15 mouse cellular contexts compared by ENCODE assay signal in the genomic region with DNA sequence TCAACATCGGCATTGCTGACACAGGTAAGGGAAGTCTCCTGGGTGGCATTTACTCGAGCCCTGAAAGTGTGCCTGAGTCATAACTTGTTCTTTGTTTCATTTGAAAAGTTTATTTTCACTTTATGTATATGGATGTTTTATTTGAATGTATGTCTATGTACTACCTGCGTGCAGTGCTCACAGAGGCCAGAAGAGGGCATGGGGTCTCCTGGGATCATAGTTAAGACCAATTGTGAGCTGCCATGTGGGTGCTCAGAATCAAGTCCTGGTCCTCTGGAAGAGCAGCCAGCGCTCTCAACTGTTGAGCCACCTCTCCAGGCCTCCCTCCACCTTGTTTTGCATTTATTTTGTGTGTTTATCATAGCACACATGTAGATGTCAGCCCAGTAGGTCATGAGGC. TPM values are rescaled to one million over a fixed set of nuclear protein-coding genes. Genes with fewer than 3 reads are reported as not detected.
A peak's percentile ranks its signal among the peaks of the same experiment; 100 is the strongest.
DNase-seq lines count a peak whose midpoint lies in the region; ATAC-seq and TF ChIP-seq lines count a peak whose summit lies in the region.
"Had no signal": no experiment of that assay in that cellular context is flagged by ENCODE, and none has a peak within 500 bp of the region (broad histone marks: within the 10 kb centered on the region; RNA-seq: fewer than 3 reads in every experiment).

No protein-coding gene starts in this region.

- no peak for TF ChIP-seq RAD21 in CH12.LX (IDR thresholded peaks at IDR 0.05; ENCODE audit: low read depth, low read length)

- no peak overlapping the region for H3K4me2 ChIP-seq in heart, embryonic 11.5 days
- no peak overlapping the region for H3K4me2 ChIP-seq in liver, embryonic 14.5 days (ENCODE audit: low read depth)
- no peak overlapping the region for H3K4me2 ChIP-seq in liver, embryonic 11.5 days
- H3K4me2 ChIP-seq in CH12.LX (ENCODE audit: insufficient read depth, low read depth, poor library complexity, severe bottlenecking): no peak overlapping the region
- H3K4me2 ChIP-seq: forebrain, embryonic 13.5 days; limb, embryonic 13.5 days had no signal

- in situ Hi-C loops in CH12.LX (cut with MboI; ENCODE audit: low pct_ligation_motif_present, low pct_unique_long_range_greater_than_20kb, low sequenced_read_pairs): no loop called here

- H3K4me1 ChIP-seq in heart, adult 2 months (ENCODE audit: control insufficient read depth, insufficient read depth, low read length): no peaks in the 10 kb centered on the region
- no peaks in the 10 kb centered on the region for H3K4me1 ChIP-seq in heart, embryonic 11.5 days (ENCODE audit: control insufficient read depth, insufficient read depth, low read length)
- peaks cover 0 to 3% of the 10 kb centered on the region in 2 experiments; a peak in 1 of 4 replicates for H3K4me1 ChIP-seq in liver, embryonic 14.5 days (replicated peaks; ENCODE audit: control insufficient read depth in 2 of 2, insufficient read depth in 2 of 2, low read length in 1 of 2)
- H3K4me1 ChIP-seq in liver, embryonic 11.5 days (replicated peaks; ENCODE audit: control insufficient read depth, insufficient read depth, low read length): no peaks in the 10 kb centered on the region
- no peaks in the 10 kb centered on the region for H3K4me1 ChIP-seq in CH12.LX (ENCODE audit: control insufficient read depth in 1 of 2, insufficient read depth in 2 of 2)
- H3K4me1 ChIP-seq: forebrain, embryonic 13.5 days; limb, embryonic 13.5 days had no signal

- peak; percentile 33 for TF ChIP-seq CTCF in heart, adult 2 months (IDR thresholded peaks at IDR 0.05)
- TF ChIP-seq CTCF in liver, embryonic 14.5 days (IDR thresholded peaks at IDR 0.05; ENCODE audit: low read depth): peak; percentile 35; the same call in 1 of the 2 replicates
- 0 out of 4 replicates have a peak, but pooled peaks of 1 of the 2 experiments have one; percentile 13 for TF ChIP-seq CTCF in CH12.LX (conservative IDR thresholded peaks at IDR 0.05 in 1 of 2, IDR thresholded peaks at IDR 0.05 in 1 of 2; ENCODE audit: low read depth in 2 of 2, low read length in 2 of 2)

- no peaks in the 10 kb centered on the region for H3K9me3 ChIP-seq in heart, embryonic 11.5 days (replicated peaks; ENCODE audit: control insufficient read depth, low read length)
- no peaks in the 10 kb centered on the region for H3K9me3 ChIP-seq in liver, embryonic 14.5 days (ENCODE audit: control insufficient read depth, low read length)
- no peaks in the 10 kb centered on the region for H3K9me3 ChIP-seq in liver, embryonic 11.5 days (ENCODE audit: control insufficient read depth, low read length)
- H3K9me3 ChIP-seq in CH12.LX (replicated peaks; ENCODE audit: low read length): peaks cover 5% of the 10 kb centered on the region
- H3K9me3 ChIP-seq: forebrain, embryonic 13.5 days; megakaryocyte, embryonic 14.5 days had no signal

- no peak for TF ChIP-seq POLR2A in heart, adult 2 months (IDR thresholded peaks at IDR 0.05; ENCODE audit: insufficient read depth, low read depth, low read length)
- TF ChIP-seq POLR2A in CH12.LX (IDR thresholded peaks at IDR 0.05; ENCODE audit: low read depth, low read length): no peak

- dilution Hi-C loops in CH12.LX (cut with MboI; ENCODE audit: extremely low pct_ligation_motif_present, extremely low pct_unique_long_range_greater_than_20kb, low sequenced_read_pairs): no loop called here

- H3K36me3 ChIP-seq in heart, adult 2 months (ENCODE audit: control insufficient read depth, insufficient read depth, low read length): no peaks in the 10 kb centered on the region
- peaks cover 59% of the 10 kb centered on the region for H3K36me3 ChIP-seq in heart, embryonic 11.5 days (ENCODE audit: control insufficient read depth, insufficient read depth, low read length)
- H3K36me3 ChIP-seq in liver, embryonic 14.5 days (replicated peaks; ENCODE audit: control insufficient read depth, insufficient read depth, low read depth): peaks cover 51% of the 10 kb centered on the region
- H3K36me3 ChIP-seq in liver, embryonic 11.5 days (ENCODE audit: control insufficient read depth, insufficient read depth, low read length): peaks cover 57% of the 10 kb centered on the region
- peaks cover 65 to 89% of the 10 kb centered on the region in 2 experiments for H3K36me3 ChIP-seq in CH12.LX (replicated peaks in 1 of 2; ENCODE audit: control insufficient read depth in 1 of 2, insufficient read depth in 1 of 2, low read length in 1 of 2)

- H3K9ac ChIP-seq in heart, adult 2 months (ENCODE audit: low read depth, low read length): no peak overlapping the region
- H3K9ac ChIP-seq in heart, embryonic 11.5 days (ENCODE audit: low read depth, low read length): no peak overlapping the region
- no peak overlapping the region for H3K9ac ChIP-seq in liver, embryonic 14.5 days (replicated peaks)
- H3K9ac ChIP-seq in liver, embryonic 11.5 days (ENCODE audit: low read depth, low read length): no peak overlapping the region
- no peak overlapping the region for H3K9ac ChIP-seq in CH12.LX (ENCODE audit: insufficient read depth, low read depth)
- H3K9ac ChIP-seq: forebrain, embryonic 13.5 days; limb, embryonic 13.5 days had no signal

- H3K27me3 ChIP-seq in heart, adult 2 months (ENCODE audit: control insufficient read depth, insufficient read depth, low read length): no peaks in the 10 kb centered on the region
- H3K27me3 ChIP-seq in heart, embryonic 11.5 days (ENCODE audit: control insufficient read depth, insufficient read depth, low read length): no peaks in the 10 kb centered on the region
- H3K27me3 ChIP-seq in liver, embryonic 14.5 days (ENCODE audit: control insufficient read depth, insufficient read depth, low read length): no peaks in the 10 kb centered on the region
- H3K27me3 ChIP-seq in liver, embryonic 11.5 days (replicated peaks; ENCODE audit: control insufficient read depth, insufficient read depth, low read length): no peaks in the 10 kb centered on the region
- no peaks in the 10 kb centered on the region for H3K27me3 ChIP-seq in CH12.LX (replicated peaks)
- H3K27me3 ChIP-seq: forebrain, embryonic 13.5 days; limb, embryonic 13.5 days; megakaryocyte, embryonic 14.5 days; Patski had no signal

- intact Hi-C loops in heart, adult 2 months (cut with DNase I): no loop called here
- intact Hi-C loops in heart, postnatal 14 days (cut with DNase I): no loop called here

- TF ChIP-seq EP300 in heart, adult 2 months (IDR thresholded peaks at IDR 0.05; ENCODE audit: insufficient read depth, low read depth, low read length): no peak
- TF ChIP-seq EP300 in liver, embryonic 14.5 days (IDR thresholded peaks at IDR 0.05; ENCODE audit: low read depth): no peak
- TF ChIP-seq EP300 in CH12.LX (IDR thresholded peaks at IDR 0.05; ENCODE audit: low read length): no peak

- H3K79me2 ChIP-seq in heart, adult 2 months (replicated peaks; ENCODE audit: control insufficient read depth, insufficient read depth, low read length): no peaks in the 10 kb centered on the region
- H3K79me2 ChIP-seq in CH12.LX (replicated peaks; ENCODE audit: control insufficient read depth, extremely low read depth, insufficient read depth, poor library complexity, severe bottlenecking): no peaks in the 10 kb centered on the region

- H3K27ac ChIP-seq in heart, adult 2 months: no peak overlapping the region
- H3K27ac ChIP-seq in heart, embryonic 11.5 days (ENCODE audit: low read depth, low read length): no peak overlapping the region
- no peak overlapping the region for H3K27ac ChIP-seq in liver, embryonic 14.5 days
- no peak overlapping the region for H3K27ac ChIP-seq in liver, embryonic 11.5 days (ENCODE audit: low read depth, low read length)
- no peak overlapping the region for H3K27ac ChIP-seq in CH12.LX (ENCODE audit: insufficient read depth, low read depth)
- H3K27ac ChIP-seq: forebrain, embryonic 13.5 days; limb, embryonic 13.5 days had no signal

- H3K4me3 ChIP-seq in heart, adult 2 months: no peak overlapping the region
- no peak overlapping the region for H3K4me3 ChIP-seq in heart, embryonic 11.5 days (ENCODE audit: low read depth, low read length)
- H3K4me3 ChIP-seq in liver, embryonic 14.5 days (ENCODE audit: insufficient read depth in 1 of 2, low read depth in 2 of 2, low read length in 2 of 2): no peak overlapping the region
- H3K4me3 ChIP-seq in liver, embryonic 11.5 days (ENCODE audit: low read depth, low read length): no peak overlapping the region
- H3K4me3 ChIP-seq in CH12.LX (replicated peaks in 1 of 3; ENCODE audit: low read depth in 2 of 3, low read length in 2 of 3, poor library complexity in 1 of 3): no peak overlapping the region
- H3K4me3 ChIP-seq: forebrain, embryonic 13.5 days; limb, embryonic 13.5 days; megakaryocyte, embryonic 14.5 days had no signal

- no peak for DNase-seq in heart, adult 2 months
- DNase-seq in liver, embryonic 14.5 days (ENCODE audit: low read depth in 3 of 3, low spot score in 3 of 3): no peak
- no peak for DNase-seq in liver, embryonic 11.5 days (ENCODE audit: low spot score)
- DNase-seq in CH12.LX (ENCODE audit: extremely low read depth): peak; percentile 14
- peak; percentile 64 for DNase-seq in R1 (ENCODE audit: low read depth, low spot score)
- DNase-seq in adipocyte (ENCODE audit: low spot score): no peak
- no peak for DNase-seq in heart, postnatal 14 days
- DNase-seq: cerebellum, postnatal 14 days; spleen, adult 18-20 months; thymus, postnatal 14 days had no signal

- no peak for ATAC-seq in heart, embryonic 11.5 days (replicated peaks; ENCODE audit: insufficient number of reproducible peaks, low FRiP score, low TSS enrichment)
- no peak for ATAC-seq in liver, embryonic 14.5 days (ENCODE audit: insufficient read depth)
- ATAC-seq in liver, embryonic 11.5 days (replicated peaks; ENCODE audit: low FRiP score): no peak
- ATAC-seq: forebrain, embryonic 13.5 days; Patski had no signal

- WGBS in heart, adult 2 months: 97% methylated on average over 4 of the region's 4 CpGs
- WGBS in heart, embryonic 11.5 days (ENCODE audit: insufficient replicate concordance): 97% methylated on average over 4 of the region's 4 CpGs
- WGBS in liver, embryonic 14.5 days (ENCODE audit: insufficient replicate concordance): 85% methylated on average over 4 of the region's 4 CpGs
- 93% methylated on average over 4 of the region's 4 CpGs for WGBS in liver, embryonic 11.5 days

RNA-seq across cellular contexts. Expression of a gene that starts 7.0 kb away (rescaled TPM):
- 10 to 100 TPM in 1 of 2 experiments, 1 to 10 TPM in 1; 9.9 to 10.6 TPM for total RNA-seq in heart, adult 2 months (2021)
- 5.8 and 8.8 TPM in 2 replicates for polyA plus RNA-seq in heart, adult 2 months (2012; rRNA removed)
- 20.0 and 21.3 TPM in 2 replicates for polyA plus RNA-seq in heart, embryonic 11.5 days (2014; fragmentation: Nextera tagmentation; extraction: Ambion mirVana)
- 4.4 and 5.5 TPM in 2 replicates for polyA plus RNA-seq in liver, embryonic 14.5 days (2012; rRNA removed)
- 9.8 and 10.2 TPM in 2 replicates for polyA plus RNA-seq in liver, embryonic 14.5 days (2014; fragmentation: Nextera tagmentation; extraction: Ambion mirVana)
- polyA plus RNA-seq in liver, embryonic 11.5 days (2014; fragmentation: Nextera tagmentation; extraction: Ambion mirVana): 24.6 and 29.2 TPM in 2 replicates
- total RNA-seq in CH12.LX (2012; rRNA removed) (26.3 and 31.9 TPM in 2 replicates), CH12.LX (2014; rRNA removed) (20.0 and 21.7 TPM in 2 replicates)
- 24.8 and 25.2 TPM in 2 replicates for polyA plus RNA-seq in CH12.LX (2012; ENCODE audit: insufficient read length, low read depth)
- total RNA-seq in heart, postnatal 14 days (2021): 10 to 100 TPM; 12.3 to 13.5 TPM

RNA-seq across cellular contexts. Expression of a gene that starts 11.6 kb away (rescaled TPM):
- 10 to 100 TPM; 40.3 to 44.1 TPM for total RNA-seq in heart, adult 2 months (2021)
- 37.5 and 37.6 TPM in 2 replicates for polyA plus RNA-seq in heart, adult 2 months (2012; rRNA removed)
- 32.3 and 35.2 TPM in 2 replicates for polyA plus RNA-seq in heart, embryonic 11.5 days (2014; fragmentation: Nextera tagmentation; extraction: Ambion mirVana)
- polyA plus RNA-seq in liver, embryonic 14.5 days (2012; rRNA removed): 9.7 and 10.0 TPM in 2 replicates
- polyA plus RNA-seq in liver, embryonic 14.5 days (2014; fragmentation: Nextera tagmentation; extraction: Ambion mirVana): 25.6 and 26.7 TPM in 2 replicates
- polyA plus RNA-seq in liver, embryonic 11.5 days (2014; fragmentation: Nextera tagmentation; extraction: Ambion mirVana): 52.5 and 52.9 TPM in 2 replicates
- 20.1 and 22.0 TPM in 2 replicates for total RNA-seq in CH12.LX (2012; rRNA removed)
- 21.6 and 24.1 TPM in 2 replicates for total RNA-seq in CH12.LX (2014; rRNA removed)
- 40.8 and 43.6 TPM in 2 replicates for polyA plus RNA-seq in CH12.LX (2012; ENCODE audit: insufficient read length, low read depth)
- total RNA-seq in heart, postnatal 14 days (2021): 10 to 100 TPM; 30.0 to 33.1 TPM

RNA-seq across cellular contexts. Expression of a gene that starts 30.6 kb away (rescaled TPM):
- total RNA-seq in heart, adult 2 months (2021): 10 to 100 TPM; 42.3 to 46.1 TPM
- 13.9 and 20.8 TPM in 2 replicates for polyA plus RNA-seq in heart, adult 2 months (2012; rRNA removed)
- 28.9 and 45.4 TPM in 2 replicates for polyA plus RNA-seq in heart, embryonic 11.5 days (2014; fragmentation: Nextera tagmentation; extraction: Ambion mirVana)
- 14.3 and 20.7 TPM in 2 replicates for polyA plus RNA-seq in liver, embryonic 14.5 days (2012; rRNA removed)
- polyA plus RNA-seq in liver, embryonic 14.5 days (2014; fragmentation: Nextera tagmentation; extraction: Ambion mirVana): 18.2 and 22.3 TPM in 2 replicates
- 47.2 and 50.8 TPM in 2 replicates for polyA plus RNA-seq in liver, embryonic 11.5 days (2014; fragmentation: Nextera tagmentation; extraction: Ambion mirVana)
- total RNA-seq in CH12.LX (2012; rRNA removed) (60.0 and 72.9 TPM in 2 replicates), CH12.LX (2014; rRNA removed) (53.3 and 56.4 TPM in 2 replicates)
- polyA plus RNA-seq in CH12.LX (2012; ENCODE audit: insufficient read length, low read depth): 84.9 and 85.4 TPM in 2 replicates
- 10 to 100 TPM; 43.1 to 44.9 TPM for total RNA-seq in heart, postnatal 14 days (2021)

Comparison
In these comparisons a context has a peak if more than half of its experiments do, and no peak if none do; other contexts are left out.
1. DNase-seq: peak in CH12.LX (single experiment) and R1 (single experiment); none in heart, adult 2 months (0 of 2), liver, embryonic 14.5 days (0 of 3), liver, embryonic 11.5 days (single experiment), adipocyte (single experiment) and heart, postnatal 14 days (0 of 2).